ENCODE assay signal across 7 mouse cellular contexts in the genomic region with DNA sequence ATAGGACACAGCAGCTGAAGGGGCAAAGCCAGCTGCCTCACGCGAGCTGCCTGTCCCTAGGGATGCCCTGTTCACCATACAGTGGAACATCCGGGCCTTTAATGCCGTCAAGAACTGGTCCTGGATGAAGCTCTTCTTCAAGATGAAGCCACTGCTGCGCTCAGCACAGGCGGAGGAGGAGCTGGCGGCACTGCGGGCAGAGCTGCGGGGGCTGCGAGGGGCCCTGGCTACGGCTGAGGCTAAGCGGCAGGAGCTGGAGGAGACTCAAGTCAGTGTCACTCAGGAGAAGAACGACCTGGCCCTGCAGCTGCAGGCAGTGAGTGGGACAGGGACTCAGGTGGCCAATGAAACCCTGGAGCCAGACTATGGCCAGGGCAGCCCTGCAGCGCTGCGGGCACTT.
"Had no signal": no experiment of that assay in that cellular context is flagged by ENCODE, and none has a peak within 500 bp of the region (broad histone marks: within the 10 kb centered on the region; RNA-seq: fewer than 3 reads in every experiment).

No protein-coding gene starts in this region.

- H3K9me3 ChIP-seq: limb, embryonic 10.5 days; liver, embryonic 12.5 days; midbrain, embryonic 10.5 days; neural tube, embryonic 12.5 days had no signal

- H3K27ac ChIP-seq: left cerebral cortex, adult 2 months; limb, embryonic 10.5 days; liver, embryonic 12.5 days; midbrain, embryonic 10.5 days; neural tube, embryonic 12.5 days; stomach, postnatal 0 days had no signal

- ATAC-seq: liver, embryonic 12.5 days had no signal

- H3K9ac ChIP-seq: liver, embryonic 12.5 days; lung, embryonic 14.5 days; neural tube, embryonic 12.5 days had no signal

- H3K4me3 ChIP-seq: left cerebral cortex, adult 2 months; limb, embryonic 10.5 days; liver, embryonic 12.5 days; midbrain, embryonic 10.5 days; neural tube, embryonic 12.5 days had no signal

- H3K4me2 ChIP-seq: liver, embryonic 12.5 days; lung, embryonic 14.5 days; neural tube, embryonic 12.5 days had no signal
